Mouse (Mus musculus) midbrain, embryonic 11.5 days (tissue): ENCODE measurements around the gene Papolb. TPM values are rescaled to one million over a fixed set of nuclear protein-coding genes. Genes with fewer than 3 reads are reported as not detected.

Experiments
- ATAC-seq: fragments of 200-750 bp; cut with Nextera tagmentation; 2 replicates; pipeline ENCODE4 v1.8.0; 2017; ENCODE audit warnings: moderate TSS enrichment, moderate library complexity; ENCODE audit not compliant: low FRiP score
- DNase-seq: peaks from one replicate; pipeline ENCODE4 v3.0.0; 2015; ENCODE audit warnings: low spot score; ENCODE audit errors: missing footprints
- H3K27ac ChIP-seq: fragments of 300-500 bp; sonication (generic); 2 replicates; pipeline ENCODE4 v1.5.1; 2014; ENCODE audit warnings: low read depth, low read length
- H3K27me3 ChIP-seq: fragments of 300-500 bp; sonication (generic); 2 replicates; pipeline ENCODE4 v1.6.1; 2014; ENCODE audit warnings: mild to moderate bottlenecking, low read length, moderate library complexity, mixed read lengths; ENCODE audit not compliant: control insufficient read depth, insufficient read depth
- H3K36me3 ChIP-seq: fragments of 300-500 bp; sonication (generic); 2 replicates; pipeline ENCODE4 v1.6.1; 2014; ENCODE audit warnings: mild to moderate bottlenecking, low read length, moderate library complexity, mixed read lengths; ENCODE audit not compliant: control insufficient read depth, insufficient read depth
- H3K4me1 ChIP-seq: fragments of 300-500 bp; sonication (generic); 2 replicates; pipeline ENCODE4 v1.6.1; 2014; ENCODE audit warnings: low read length; ENCODE audit not compliant: control insufficient read depth, insufficient read depth
- H3K4me2 ChIP-seq: fragments of 300-500 bp; sonication (generic); 2 replicates; pipeline ENCODE4 v1.6.1; 2014; ENCODE audit warnings: mild to moderate bottlenecking, moderate library complexity
- H3K4me3 ChIP-seq: fragments of 300-500 bp; sonication (generic); 2 replicates; pipeline ENCODE4 v1.5.1; 2014; ENCODE audit warnings: low read depth, low read length
- H3K9ac ChIP-seq: fragments of 300-500 bp; sonication (generic); 2 replicates; pipeline ENCODE4 v1.6.1; 2014; ENCODE audit warnings: low read length
- H3K9me3 ChIP-seq: fragments of 300-500 bp; sonication (generic); 2 replicates; pipeline ENCODE4 v1.6.1; 2016; ENCODE audit warnings: low read length; ENCODE audit not compliant: control insufficient read depth
- WGBS: fragments of 180-500 bp; shearing (Covaris S2); extraction: QIAGEN DNeasy Blood & Tissue Kit; methylation state at CpG from one replicate; pipeline ENCODE4 v1.1.7; 2014; 5-methylcytosine and 5-hydroxymethylcytosine counted together
- polyA plus RNA-seq: library from polyadenylated mRNA; unstranded; fragments of >200 nt; fragmentation: Nextera tagmentation; extraction: Ambion mirVana; gene quantifications from 2 replicates; pipeline ENCODE4 v1.2.1, GENCODE M21; 2014

The Papolb gene
- polyA plus RNA-seq: 0.22 and 0.41 TPM in 2 replicates

- Histone ChIP-seq H3K9ac (no peak within 1 kb of the TSS), H3K27me3 (no peaks in the 10 kb centered on the region; the same call in 1 of the 2 replicates), H3K4me2 (peak within 1 kb of the TSS; percentile 15; the same call in 1 of the 2 replicates), H3K9me3 (no peaks in the 10 kb centered on the region), H3K36me3 (no peaks in the 10 kb centered on the region), H3K4me3 (no peak within 1 kb of the TSS), H3K4me1 (no peaks in the 10 kb centered on the region), H3K27ac (no peak within 1 kb of the TSS)
- no peak for DNase-seq
- ATAC-seq: no peak
- WGBS: 41% methylated on average over 41 of the region's 41 CpGs
Measured at GRCm38 (mm10) chr5:142529915-142530314, at the start of gene Papolb. Gene Papolb (minus strand): TSS chr5:142530076.

DNA sequence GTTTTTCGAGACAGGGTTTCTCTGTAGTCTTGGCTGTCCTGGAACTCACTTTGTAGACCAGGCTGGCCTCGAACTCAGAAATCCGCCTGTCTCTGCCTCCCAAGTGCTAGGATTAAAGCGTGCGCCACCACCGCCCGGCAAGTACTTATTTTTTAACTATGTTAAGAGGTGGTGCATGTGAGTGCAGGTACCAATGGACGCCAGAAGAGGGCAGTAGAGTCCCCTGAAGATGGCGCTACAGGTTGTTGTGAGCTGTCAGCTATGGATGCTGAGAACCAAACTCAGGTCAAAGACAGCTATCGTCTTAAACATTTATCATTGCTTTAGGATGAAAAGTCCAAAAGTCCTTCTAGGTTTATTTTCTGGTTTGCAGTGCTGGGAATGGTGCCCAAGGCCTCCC is 48.3 kb upstream of the Papolb start:
- DNase-seq: no peak
- Histone ChIP-seq H3K4me2 (no peak overlapping the region), H3K36me3 (no peaks in the 10 kb centered on the region), H3K27me3 (no peaks in the 10 kb centered on the region), H3K9me3 (no peaks in the 10 kb centered on the region; the same call in 1 of the 2 replicates), H3K4me3 (no peak overlapping the region), H3K27ac (no peak overlapping the region), H3K4me1 (no peaks in the 10 kb centered on the region), H3K9ac (no peak overlapping the region)
- ATAC-seq: no peak
- WGBS: 90% methylated on average over 10 of the region's 10 CpGs

DNA sequence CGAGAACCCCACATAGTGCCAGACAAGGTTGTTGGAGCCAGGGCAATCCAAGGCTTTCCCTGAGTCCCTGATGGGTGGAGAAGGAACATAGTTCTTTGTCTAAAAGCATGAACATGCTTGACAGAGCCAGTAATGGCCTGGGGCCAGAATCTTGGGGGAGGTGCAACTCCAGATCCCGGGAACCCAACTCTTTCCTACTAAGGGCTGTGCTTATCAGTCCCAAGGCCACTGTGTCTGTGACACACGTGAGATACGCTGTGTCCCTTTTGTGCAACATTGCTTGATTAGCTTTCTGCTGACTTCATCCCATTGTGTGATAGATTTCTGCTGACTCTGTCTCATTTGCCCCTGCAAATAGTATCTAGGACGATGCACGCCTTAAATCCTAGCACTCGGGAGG is 47.0 kb upstream of the Papolb start:
- H3K4me3 ChIP-seq: no peak overlapping the region
- no peak overlapping the region for H3K27ac ChIP-seq
- no peak overlapping the region for H3K9ac ChIP-seq
- ATAC-seq (no peak), DNase-seq (no peak)
- no peak overlapping the region for H3K4me2 ChIP-seq
- no peaks in the 10 kb centered on the region; the same call in 1 of the 2 replicates for H3K9me3 ChIP-seq
- WGBS: 91% methylated on average over 7 of the region's 7 CpGs
- no peaks in the 10 kb centered on the region for H3K27me3 ChIP-seq
- H3K4me1 ChIP-seq: no peaks in the 10 kb centered on the region
- no peaks in the 10 kb centered on the region for H3K36me3 ChIP-seq

- no peaks in the 10 kb centered on the region for H3K4me1 ChIP-seq
- H3K27ac ChIP-seq: no peak overlapping the region
- H3K9ac ChIP-seq: no peak overlapping the region
- WGBS: 86% methylated on average over 8 of the region's 8 CpGs
- H3K4me2 ChIP-seq: no peak overlapping the region
- DNase-seq (no peak), ATAC-seq (no peak)
- no peak overlapping the region for H3K4me3 ChIP-seq
- H3K36me3 ChIP-seq: no peaks in the 10 kb centered on the region
- no peaks in the 10 kb centered on the region for H3K27me3 ChIP-seq
- no peaks in the 10 kb centered on the region; the same call in 1 of the 2 replicates for H3K9me3 ChIP-seq
Measured at GRCm38 (mm10) chr5:142574323-142575057, 44.6 kb upstream of the Papolb start.

- H3K36me3 ChIP-seq: no peaks in the 10 kb centered on the region
- H3K9ac ChIP-seq: no peak overlapping the region
- H3K4me2 ChIP-seq: no peak overlapping the region
- 81% methylated on average over 1 of the region's 1 CpGs for WGBS
- no peak overlapping the region for H3K4me3 ChIP-seq
- H3K27ac ChIP-seq: no peak overlapping the region
- H3K9me3 ChIP-seq: peaks cover 4% of the 10 kb centered on the region; the same call in 1 of the 2 replicates
- no peaks in the 10 kb centered on the region for H3K4me1 ChIP-seq
- no peak for ATAC-seq
- no peaks in the 10 kb centered on the region for H3K27me3 ChIP-seq
- DNase-seq: no peak
Measured at GRCm38 (mm10) chr5:142564606-142565005, 34.7 kb upstream of the Papolb start.

DNA sequence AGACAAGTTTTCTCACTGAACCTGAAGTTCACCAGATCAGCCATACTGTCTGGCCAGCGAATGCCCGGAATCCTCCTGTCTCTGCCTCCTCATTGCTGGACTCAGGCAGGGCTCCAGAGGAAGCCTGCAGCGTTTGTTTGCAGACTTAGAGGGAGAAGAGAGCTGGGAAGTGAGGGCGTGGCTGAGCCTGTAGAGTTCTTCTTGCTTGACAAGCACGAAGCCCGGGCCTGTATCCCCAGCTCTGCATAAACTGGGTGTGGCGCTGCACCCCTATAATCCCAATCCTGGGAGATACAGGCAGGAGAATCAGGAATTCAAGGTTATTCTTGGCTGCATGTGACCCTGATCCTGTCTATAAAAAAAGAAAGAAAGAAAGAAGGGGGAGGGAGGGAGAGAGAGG is 30.4 kb upstream of the Papolb start:
- WGBS: 56% methylated on average over 7 of the region's 7 CpGs
- Histone ChIP-seq H3K27ac (no peak overlapping the region), H3K9me3 (no peaks in the 10 kb centered on the region)

DNA sequence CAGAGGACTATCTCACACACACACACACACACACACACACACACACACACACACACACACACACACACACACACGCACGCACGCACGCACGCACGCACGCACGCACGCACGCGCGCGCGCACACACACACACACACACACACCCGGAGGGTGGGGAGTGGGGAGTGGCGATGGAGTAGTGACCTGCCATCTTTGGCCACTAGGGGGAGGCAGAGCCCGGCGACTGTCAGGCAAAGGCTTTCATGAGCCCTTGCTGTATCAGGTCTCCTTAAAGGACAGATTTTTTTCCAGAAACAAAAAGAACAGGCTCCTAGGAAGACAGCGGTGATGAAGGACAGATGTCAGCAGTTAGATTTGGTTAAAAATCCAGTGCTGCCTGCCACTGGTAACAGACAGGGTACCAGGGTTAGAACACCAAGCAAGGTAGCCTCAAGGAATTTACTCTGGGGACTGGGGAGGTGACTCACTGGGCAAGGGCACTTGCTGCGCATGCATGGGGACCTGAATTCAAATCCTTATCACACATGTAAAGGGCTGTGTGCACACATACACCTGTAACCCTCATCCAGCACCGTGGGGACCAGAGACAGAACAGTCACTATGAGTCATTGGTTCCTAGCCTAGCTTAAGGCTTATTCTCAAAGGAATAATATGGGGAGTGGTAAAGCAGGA is 27.7 kb upstream of the Papolb start:
- ATAC-seq (peak; percentile 66; the same call in 1 of the 2 replicates), DNase-seq (peak; percentile 96)
- Histone ChIP-seq H3K9me3 (no peaks in the 10 kb centered on the region), H3K4me2 (no peak overlapping the region), H3K4me1 (no peaks in the 10 kb centered on the region), H3K4me3 (no peak overlapping the region), H3K27me3 (no peaks in the 10 kb centered on the region), H3K27ac (no peak overlapping the region), H3K36me3 (no peaks in the 10 kb centered on the region), H3K9ac (no peak overlapping the region)
- 27% methylated on average over 12 of the region's 21 CpGs for WGBS

More for the DNA sequence above, 30.4 kb upstream of the Papolb start:
- H3K27me3 ChIP-seq: no peaks in the 10 kb centered on the region
- H3K9ac ChIP-seq: no peak overlapping the region
- H3K4me1 ChIP-seq: no peaks in the 10 kb centered on the region
- H3K4me2 ChIP-seq: no peak overlapping the region
- no peaks in the 10 kb centered on the region for H3K36me3 ChIP-seq
- no peak overlapping the region for H3K4me3 ChIP-seq
- DNase-seq: no peak
- ATAC-seq: no peak

DNA sequence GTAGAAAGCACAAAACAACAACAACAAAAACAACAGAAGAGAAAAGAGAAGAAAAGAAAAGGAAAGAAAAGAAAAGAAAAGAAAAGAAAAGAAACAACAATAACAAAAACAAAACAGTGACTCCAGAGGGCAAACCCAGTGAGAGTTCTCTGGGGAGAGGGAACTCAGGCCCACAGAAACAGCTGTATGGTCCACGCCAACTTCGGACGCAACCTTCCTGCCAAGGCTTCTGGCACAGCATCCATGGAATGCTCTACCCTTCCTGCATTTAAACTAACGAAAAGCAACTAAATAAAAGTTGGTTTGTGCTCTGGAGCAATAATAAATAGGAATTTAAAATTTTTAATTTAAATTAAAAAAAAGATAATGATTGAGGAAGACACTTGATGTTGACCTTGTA is 26.8 kb upstream of the Papolb start:
- no peaks in the 10 kb centered on the region for H3K36me3 ChIP-seq
- no peak for DNase-seq
- H3K4me1 ChIP-seq: no peaks in the 10 kb centered on the region
- H3K4me2 ChIP-seq: no peak overlapping the region
- H3K9me3 ChIP-seq: no peaks in the 10 kb centered on the region
- no peak overlapping the region for H3K9ac ChIP-seq
- 95% methylated on average over 4 of the region's 4 CpGs for WGBS
- no peaks in the 10 kb centered on the region for H3K27me3 ChIP-seq
- no peak for ATAC-seq
- no peak overlapping the region for H3K27ac ChIP-seq
- no peak overlapping the region for H3K4me3 ChIP-seq

- Histone ChIP-seq H3K9me3 (no peaks in the 10 kb centered on the region), H3K4me3 (no peak overlapping the region), H3K27me3 (no peaks in the 10 kb centered on the region), H3K27ac (no peak overlapping the region), H3K36me3 (no peaks in the 10 kb centered on the region), H3K4me2 (no peak overlapping the region), H3K9ac (no peak overlapping the region), H3K4me1 (0 out of 2 replicates have a peak, but pooled peaks cover under 1% of the 10 kb centered on the region)
- DNase-seq (no peak), ATAC-seq (no peak)
- 82% methylated on average over 5 of the region's 5 CpGs for WGBS
Measured at GRCm38 (mm10) chr5:142555866-142556265, 26.0 kb upstream of the Papolb start.
